22 mouse cellular contexts compared by ENCODE assay signal in the genomic region with DNA sequence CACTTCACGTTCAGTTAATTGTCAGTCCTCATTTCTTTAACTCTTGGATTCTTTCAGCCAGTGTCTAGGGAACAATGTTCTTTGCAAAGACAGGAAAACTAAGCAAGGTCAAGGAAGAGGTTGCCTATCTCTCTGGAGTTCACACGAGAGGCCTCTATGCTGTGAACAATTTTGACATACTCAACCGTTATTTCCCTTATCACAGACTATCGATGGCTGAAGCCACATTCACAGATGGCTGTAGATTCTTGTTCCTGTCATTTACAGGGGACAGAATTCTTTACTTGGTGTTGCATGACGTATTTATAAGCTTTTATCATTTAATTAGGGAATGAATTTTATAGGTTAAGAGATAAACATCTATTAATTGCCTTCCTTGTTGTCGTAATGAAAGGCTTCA. TPM values are rescaled to one million over a fixed set of nuclear protein-coding genes. Genes with fewer than 3 reads are reported as not detected.
A peak's percentile ranks its signal among the peaks of the same experiment; 100 is the strongest.
DNase-seq lines count a peak whose midpoint lies in the region; ATAC-seq and TF ChIP-seq lines count a peak whose summit lies in the region.
"Had no signal": no experiment of that assay in that cellular context is flagged by ENCODE, and none has a peak within 500 bp of the region (broad histone marks: within the 10 kb centered on the region; RNA-seq: fewer than 3 reads in every experiment).

No protein-coding gene starts in this region.

- no peaks in the 10 kb centered on the region for H3K9me3 ChIP-seq in liver, embryonic 13.5 days (replicated peaks)
- no peaks in the 10 kb centered on the region for H3K9me3 ChIP-seq in liver, embryonic 11.5 days (ENCODE audit: control insufficient read depth, low read length)
- no peaks in the 10 kb centered on the region for H3K9me3 ChIP-seq in liver, embryonic 14.5 days (ENCODE audit: control insufficient read depth, low read length)
- H3K9me3 ChIP-seq in liver, embryonic 16.5 days (replicated peaks; ENCODE audit: control insufficient read depth, low read length): no peaks in the 10 kb centered on the region
- no peaks in the 10 kb centered on the region for H3K9me3 ChIP-seq in hindbrain, embryonic 16.5 days (ENCODE audit: control insufficient read depth, low read length)
- H3K9me3 ChIP-seq: embryonic facial prominence, embryonic 12.5 days had no signal

- no peak for DNase-seq in liver, embryonic 13.5 days
- DNase-seq in liver, embryonic 11.5 days (ENCODE audit: low spot score): no peak
- DNase-seq in liver, embryonic 14.5 days (ENCODE audit: low read depth in 3 of 3, low spot score in 3 of 3): no peak
- no peak for DNase-seq in heart, adult 11 months
- no peak for DNase-seq in left cerebral cortex, adult 2 months (ENCODE audit: extremely low spot score in 1 of 2, low spot score in 2 of 2)
- DNase-seq: adrenal gland, adult 8-10 months; adrenal gland, postnatal 14 days; adrenal gland, postnatal 36 days; cerebellum, adult 11-12 months; cerebellum, adult 2 months; cerebellum, adult 9-10 months; cerebellum, postnatal 10 days; cerebellum, postnatal 25 days had no signal

- no peaks in the 10 kb centered on the region for H3K27me3 ChIP-seq in liver, embryonic 13.5 days
- H3K27me3 ChIP-seq in liver, embryonic 11.5 days (replicated peaks; ENCODE audit: control insufficient read depth, insufficient read depth, low read length): no peaks in the 10 kb centered on the region
- H3K27me3 ChIP-seq in liver, embryonic 14.5 days (ENCODE audit: control insufficient read depth, insufficient read depth, low read length): no peaks in the 10 kb centered on the region
- H3K27me3 ChIP-seq in liver, embryonic 16.5 days (ENCODE audit: control insufficient read depth, insufficient read depth, low read depth, low read length): no peaks in the 10 kb centered on the region
- no peaks in the 10 kb centered on the region for H3K27me3 ChIP-seq in hindbrain, embryonic 16.5 days (replicated peaks; ENCODE audit: control insufficient read depth, insufficient read depth, low read length)
- H3K27me3 ChIP-seq: embryonic facial prominence, embryonic 12.5 days; Patski had no signal

- WGBS in liver, embryonic 13.5 days (ENCODE audit: insufficient replicate concordance): 31% methylated on average over 6 of the region's 6 CpGs
- WGBS in liver, embryonic 11.5 days: 65% methylated on average over 6 of the region's 6 CpGs
- 19% methylated on average over 6 of the region's 6 CpGs for WGBS in liver, embryonic 14.5 days (ENCODE audit: insufficient replicate concordance)
- 31% methylated on average over 6 of the region's 6 CpGs for WGBS in liver, embryonic 16.5 days (ENCODE audit: insufficient replicate concordance)
- WGBS in hindbrain, embryonic 16.5 days: 73% methylated on average over 6 of the region's 6 CpGs

- no peak overlapping the region for H3K4me3 ChIP-seq in liver, embryonic 13.5 days (replicated peaks)
- no peak overlapping the region for H3K4me3 ChIP-seq in liver, embryonic 11.5 days (ENCODE audit: low read depth, low read length)
- H3K4me3 ChIP-seq in liver, embryonic 14.5 days (ENCODE audit: insufficient read depth in 1 of 2, low read depth in 2 of 2, low read length in 2 of 2): no peak overlapping the region
- no peak overlapping the region for H3K4me3 ChIP-seq in liver, embryonic 16.5 days (ENCODE audit: low read depth, low read length)
- H3K4me3 ChIP-seq in hindbrain, embryonic 16.5 days (ENCODE audit: low read length): no peak overlapping the region
- no peak overlapping the region for H3K4me3 ChIP-seq in left cerebral cortex, adult 2 months
- H3K4me3 ChIP-seq: embryonic facial prominence, embryonic 10.5 days; embryonic facial prominence, embryonic 12.5 days had no signal

- no peak overlapping the region for H3K4me2 ChIP-seq in liver, embryonic 13.5 days
- H3K4me2 ChIP-seq in liver, embryonic 11.5 days: no peak overlapping the region
- H3K4me2 ChIP-seq in liver, embryonic 14.5 days (ENCODE audit: low read depth): peak overlapping the region; percentile 31
- H3K4me2 ChIP-seq in liver, embryonic 16.5 days (ENCODE audit: low read depth, low read length): no peak overlapping the region
- no peak overlapping the region for H3K4me2 ChIP-seq in hindbrain, embryonic 16.5 days (ENCODE audit: low read length)
- H3K4me2 ChIP-seq: embryonic facial prominence, embryonic 12.5 days had no signal

- intact Hi-C loops in left cerebral cortex, adult 2 months (cut with DNase I): no loop called here

- TF ChIP-seq EP300 in liver, embryonic 14.5 days (IDR thresholded peaks at IDR 0.05; ENCODE audit: low read depth): no peak

- ATAC-seq in liver, embryonic 13.5 days (ENCODE audit: low read depth): peak; percentile 49; the same call in 1 of the 2 replicates
- ATAC-seq in liver, embryonic 11.5 days (replicated peaks; ENCODE audit: low FRiP score): no peak
- ATAC-seq in liver, embryonic 14.5 days (ENCODE audit: insufficient read depth): no peak
- no peak for ATAC-seq in liver, embryonic 16.5 days (ENCODE audit: low read depth)
- ATAC-seq in megakaryocyte-erythroid progenitor cell, adult 5-6 weeks (replicated peaks; ENCODE audit: low FRiP score, low TSS enrichment, poor library complexity, severe bottlenecking): peak; percentile 27; the same call in 1 of the 2 replicates
- no peak for ATAC-seq in hindbrain, embryonic 16.5 days
- ATAC-seq: activated CD4-positive, CD25-positive, alpha-beta regulatory T cell, adult 4 months; forebrain, embryonic 14.5 days; forebrain, embryonic 16.5 days; Patski had no signal

- H3K36me3 ChIP-seq in liver, embryonic 13.5 days: peaks cover 15% of the 10 kb centered on the region
- no peaks in the 10 kb centered on the region for H3K36me3 ChIP-seq in liver, embryonic 11.5 days (ENCODE audit: control insufficient read depth, insufficient read depth, low read length)
- H3K36me3 ChIP-seq in liver, embryonic 14.5 days (replicated peaks; ENCODE audit: control insufficient read depth, insufficient read depth, low read depth): peaks cover 6% of the 10 kb centered on the region; the same call in 1 of the 2 replicates
- H3K36me3 ChIP-seq in liver, embryonic 16.5 days (ENCODE audit: control insufficient read depth, insufficient read depth): peaks cover 4% of the 10 kb centered on the region; the same call in 1 of the 2 replicates
- H3K36me3 ChIP-seq in hindbrain, embryonic 16.5 days (ENCODE audit: control insufficient read depth, insufficient read depth, low read length): no peaks in the 10 kb centered on the region

- peak overlapping the region; percentile 18; the same call in 1 of the 2 replicates for H3K27ac ChIP-seq in liver, embryonic 13.5 days
- H3K27ac ChIP-seq in liver, embryonic 11.5 days (ENCODE audit: low read depth, low read length): no peak overlapping the region
- no peak overlapping the region for H3K27ac ChIP-seq in liver, embryonic 14.5 days
- H3K27ac ChIP-seq in liver, embryonic 16.5 days (ENCODE audit: low read length): peak overlapping the region; percentile 6; the same call in 1 of the 2 replicates
- no peak overlapping the region for H3K27ac ChIP-seq in hindbrain, embryonic 16.5 days (ENCODE audit: low read depth, low read length)
- no peak overlapping the region for H3K27ac ChIP-seq in left cerebral cortex, adult 2 months
- H3K27ac ChIP-seq: embryonic facial prominence, embryonic 10.5 days; embryonic facial prominence, embryonic 12.5 days had no signal

- H3K4me1 ChIP-seq in liver, embryonic 13.5 days (replicated peaks): peaks cover 75% of the 10 kb centered on the region
- H3K4me1 ChIP-seq in liver, embryonic 11.5 days (replicated peaks; ENCODE audit: control insufficient read depth, insufficient read depth, low read length): peaks cover 20% of the 10 kb centered on the region
- H3K4me1 ChIP-seq in liver, embryonic 14.5 days (replicated peaks; ENCODE audit: control insufficient read depth in 2 of 2, insufficient read depth in 2 of 2, low read length in 1 of 2): peaks cover 40 to 49% of the 10 kb centered on the region in 2 experiments
- peaks cover 41% of the 10 kb centered on the region for H3K4me1 ChIP-seq in liver, embryonic 16.5 days (ENCODE audit: control insufficient read depth, low read depth, low read length)
- peaks cover 14% of the 10 kb centered on the region for H3K4me1 ChIP-seq in hindbrain, embryonic 16.5 days (ENCODE audit: control insufficient read depth, insufficient read depth, low read depth, low read length)

- no peak for TF ChIP-seq CTCF in liver, embryonic 14.5 days (IDR thresholded peaks at IDR 0.05; ENCODE audit: low read depth)
- no peak for TF ChIP-seq CTCF in left cerebral cortex, adult 2 months (IDR thresholded peaks at IDR 0.05)

- H3K9ac ChIP-seq in liver, embryonic 13.5 days: no peak overlapping the region
- no peak overlapping the region for H3K9ac ChIP-seq in liver, embryonic 11.5 days (ENCODE audit: low read depth, low read length)
- H3K9ac ChIP-seq in liver, embryonic 14.5 days (replicated peaks): no peak overlapping the region
- no peak overlapping the region for H3K9ac ChIP-seq in liver, embryonic 16.5 days (ENCODE audit: low read depth, low read length)
- no peak overlapping the region for H3K9ac ChIP-seq in hindbrain, embryonic 16.5 days (ENCODE audit: low read depth, low read length)
- H3K9ac ChIP-seq: embryonic facial prominence, embryonic 12.5 days had no signal

RNA-seq across cellular contexts. Expression of a gene that starts 5.9 kb away (rescaled TPM):
- polyA plus RNA-seq in liver, embryonic 13.5 days (2015; fragmentation: Nextera tagmentation; extraction: Ambion mirVana): 18.2 and 23.5 TPM in 2 replicates
- polyA plus RNA-seq in liver, embryonic 11.5 days (2014; fragmentation: Nextera tagmentation; extraction: Ambion mirVana): 30.1 and 32.4 TPM in 2 replicates
- 15.2 and 18.8 TPM in 2 replicates for polyA plus RNA-seq in liver, embryonic 14.5 days (2012; rRNA removed)
- 12.5 and 14.4 TPM in 2 replicates for polyA plus RNA-seq in liver, embryonic 14.5 days (2014; fragmentation: Nextera tagmentation; extraction: Ambion mirVana)
- polyA plus RNA-seq in liver, embryonic 16.5 days (2015; fragmentation: Nextera tagmentation; extraction: Ambion mirVana): 21.4 and 22.7 TPM in 2 replicates
- 35.9 and 65.4 TPM in 2 replicates for total RNA-seq in megakaryocyte-erythroid progenitor cell, adult 5-6 weeks (2014; fragmentation: Nextera tagmentation)
- 39.5 and 47.3 TPM in 2 replicates for total RNA-seq in megakaryocyte-erythroid progenitor cell, adult 5-6 weeks (2017)
- 20.5 and 23.7 TPM in 2 replicates for polyA plus RNA-seq in hindbrain, embryonic 16.5 days (2015; fragmentation: Nextera tagmentation; extraction: Ambion mirVana)
- 10 to 100 TPM; 19.4 to 24.4 TPM for total RNA-seq in left cerebral cortex, adult 2 months (2021)

Comparison
In these comparisons a context has a peak if more than half of its experiments do, and no peak if none do; other contexts are left out.
1. ATAC-seq: peak in liver, embryonic 13.5 days (single experiment) and megakaryocyte-erythroid progenitor cell, adult 5-6 weeks (single experiment); none in liver, embryonic 11.5 days (single experiment), liver, embryonic 14.5 days (single experiment), liver, embryonic 16.5 days (single experiment) and hindbrain, embryonic 16.5 days (single experiment).
2. H3K27ac ChIP-seq: peak in liver, embryonic 13.5 days (single experiment) and liver, embryonic 16.5 days (single experiment); none in liver, embryonic 11.5 days (single experiment), liver, embryonic 14.5 days (single experiment), hindbrain, embryonic 16.5 days (single experiment) and left cerebral cortex, adult 2 months (single experiment).